Mouse (Mus musculus) forelimb bud, embryonic 11.5 days (tissue): Measurements from ENCODE around the gene Ppp1r35.

Source experiments
- DNase-seq: peaks from one replicate; pipeline ENCODE4 v3.0.0-alpha.2; 2012; ENCODE audit warnings: low read depth, low spot score

Gene Ppp1r35

DNA sequence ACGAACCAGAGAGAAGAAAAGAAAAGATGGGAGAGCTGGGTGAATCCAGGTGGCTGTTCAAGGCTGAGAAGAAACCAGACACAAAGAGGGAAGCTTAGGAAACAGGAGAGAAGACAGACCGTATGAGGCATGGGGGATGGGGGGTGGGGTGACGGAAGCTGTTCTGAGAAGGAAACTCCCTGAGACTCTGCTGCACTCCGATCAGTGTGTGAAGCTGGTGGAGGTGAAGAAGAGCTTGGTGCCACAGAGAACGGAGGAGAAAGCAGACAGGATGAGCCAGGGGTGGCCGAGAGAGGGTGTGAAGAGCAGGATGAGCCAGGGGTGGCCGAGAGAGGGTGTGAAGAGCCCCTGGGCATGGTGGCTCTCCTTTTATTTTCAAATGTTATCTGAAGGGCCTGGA is 47.8 kb downstream of the Ppp1r35 start:
- DNase-seq, result no peak

DNA sequence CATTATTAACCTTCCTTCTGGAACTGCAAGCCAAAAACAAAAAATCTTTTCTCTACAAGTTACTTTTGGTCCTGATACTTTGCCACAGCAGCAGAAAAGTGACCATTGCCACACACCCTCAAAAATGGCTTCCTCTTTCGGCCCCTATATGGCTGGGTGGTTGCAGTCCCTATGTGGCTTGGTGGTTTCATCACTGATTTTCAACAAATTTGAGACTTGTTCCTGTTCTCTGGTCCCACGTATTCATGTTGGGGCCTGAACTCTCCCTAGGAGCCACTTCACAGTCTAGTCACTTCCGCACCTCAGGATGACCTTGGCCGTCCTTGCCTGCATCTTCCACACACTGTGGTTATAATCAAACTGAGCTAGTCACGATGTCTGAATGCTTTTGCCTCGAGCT is 50.0 kb downstream of the Ppp1r35 start:
- DNase-seq, result no peak
